Mouse (Mus musculus) MEL (cell line): ENCODE measurements around the gene Slc35c2. TPM values are rescaled to one million over a fixed set of nuclear protein-coding genes. Genes with fewer than 3 reads are reported as not detected.

Experiments used
- DNase-seq: peaks from one replicate; pipeline ENCODE4 v3.0.0; 2011; ENCODE audit warnings: low read depth, low spot score
- H3K27ac ChIP-seq: 2 replicates; pipeline ENCODE4 v1.5.1; 2012; ENCODE audit warnings: low read depth, mild to moderate bottlenecking, control low read depth, low read length, moderate library complexity; ENCODE audit not compliant: control insufficient read depth
- H3K27me3 ChIP-seq, 2 experiments: fragments of 150-350 bp in 1 of 2; sonication (generic) in 1 of 2; 2 replicates each; pipeline ENCODE4 v1.6.1; 2012; ENCODE audit warnings: low read length in 2 of 2, mild to moderate bottlenecking in 2 of 2, improper control_type of control experiment in 1 of 2, moderate library complexity in 1 of 2; ENCODE audit not compliant: insufficient read depth in 2 of 2, control insufficient read depth in 1 of 2
- H3K36me3 ChIP-seq, 2 experiments: 2 replicates each; pipeline ENCODE4 v1.6.1; 2012 to 2014; ENCODE audit warnings: low read length in 2 of 2, improper control_type of control experiment in 1 of 2, inconsistent platforms in 1 of 2, mild to moderate bottlenecking in 1 of 2; ENCODE audit not compliant: insufficient read depth in 2 of 2, control insufficient read depth in 1 of 2
- H3K4me1 ChIP-seq, 2 experiments: fragments of 150-350 bp in 1 of 2; sonication (generic) in 1 of 2; 2 replicates each; pipeline ENCODE4 v1.6.1; 2012; ENCODE audit warnings: low read length in 2 of 2, improper control_type of control experiment in 1 of 2, mild to moderate bottlenecking in 1 of 2; ENCODE audit not compliant: insufficient read depth in 2 of 2, control insufficient read depth in 1 of 2
- H3K4me3 ChIP-seq, 2 experiments: fragments of 150-350 bp in 1 of 2; sonication (generic) in 1 of 2; 2 replicates each; pipeline ENCODE4 v1.5.1; 2012; ENCODE audit warnings: low read depth in 2 of 2, low read length in 2 of 2, mild to moderate bottlenecking in 2 of 2, moderate library complexity in 2 of 2, control low read depth in 1 of 2, improper control_type of control experiment in 1 of 2; ENCODE audit not compliant: control insufficient read depth in 1 of 2, insufficient read depth in 1 of 2
- H3K79me2 ChIP-seq: 2 replicates; pipeline ENCODE4 v1.6.1; 2012; ENCODE audit warnings: mild to moderate bottlenecking, low read length, moderate library complexity; ENCODE audit not compliant: control insufficient read depth, poor library complexity, insufficient read depth
- H3K9ac ChIP-seq: 2 replicates; pipeline ENCODE4 v1.6.1; 2012; ENCODE audit warnings: low read depth, mild to moderate bottlenecking, control low read depth, low read length, moderate library complexity; ENCODE audit not compliant: control insufficient read depth, poor library complexity, severe bottlenecking
- H3K9me3 ChIP-seq: fragments of 150-350 bp; sonication (generic); replicated peaks from 2 replicates; pipeline ENCODE4 v1.6.1; 2012; ENCODE audit warnings: mild to moderate bottlenecking, low read length, improper control_type of control experiment, moderate library complexity; ENCODE audit not compliant: insufficient read depth
- BHLHE40 ChIP-seq: IDR thresholded peaks from 2 replicates; pipeline ENCODE4 v1.6.1; 2012; ENCODE audit warnings: low read depth, mild to moderate bottlenecking, inconsistent platforms, low read length, improper control_type of control experiment, borderline replicate concordance
- CHD1 ChIP-seq: IDR thresholded peaks from 2 replicates; pipeline ENCODE4 v1.6.1; 2012; ENCODE audit warnings: low read depth, mild to moderate bottlenecking, inconsistent platforms, low read length, improper control_type of control experiment
- CTCF ChIP-seq, 3 experiments: IDR thresholded peaks in 2 of 3; conservative IDR thresholded peaks in 1 of 3; 2 replicates each; pipeline ENCODE4 v1.5.1; 2011 to 2012; ENCODE audit warnings: low read length in 3 of 3, low read depth in 2 of 3, mild to moderate bottlenecking in 2 of 3, improper control_type of control experiment in 1 of 3, inconsistent platforms in 1 of 3, mixed read lengths in 1 of 3, moderate library complexity in 1 of 3; ENCODE audit not compliant: control insufficient read depth in 1 of 3, insufficient read depth in 1 of 3, poor library complexity in 1 of 3, severe bottlenecking in 1 of 3
- EP300 ChIP-seq, 2 experiments: IDR thresholded peaks; 2 replicates each; pipeline ENCODE4 v1.6.1; 2011; ENCODE audit warnings: improper control_type of control experiment in 2 of 2, low read length in 2 of 2, low read depth in 1 of 2, mild to moderate bottlenecking in 1 of 2
- GABPA ChIP-seq: IDR thresholded peaks from 2 replicates; pipeline ENCODE4 v1.6.1; 2012; ENCODE audit warnings: low read depth, mild to moderate bottlenecking, inconsistent platforms, low read length, improper control_type of control experiment, moderate library complexity
- GATA1 ChIP-seq: IDR thresholded peaks from 2 replicates; pipeline ENCODE4 v1.6.1; 2011; ENCODE audit warnings: low read depth, low read length, improper control_type of control experiment
- HCFC1 ChIP-seq: IDR thresholded peaks from 2 replicates; pipeline ENCODE4 v1.6.1; 2012; ENCODE audit warnings: low read depth, mild to moderate bottlenecking, inconsistent platforms, low read length, improper control_type of control experiment, moderate library complexity
- MYB ChIP-seq: IDR thresholded peaks from 2 replicates; pipeline ENCODE4 v1.6.1; 2011; ENCODE audit warnings: mild to moderate bottlenecking, low read depth, low read length, improper control_type of control experiment
- MYC ChIP-seq: IDR thresholded peaks from 2 replicates; pipeline ENCODE4 v1.6.1; 2011; ENCODE audit warnings: low read depth, mild to moderate bottlenecking, low read length, improper control_type of control experiment, moderate library complexity
- NRF1 ChIP-seq: IDR thresholded peaks from 2 replicates; pipeline ENCODE4 v1.6.1; 2014; ENCODE audit warnings: low read depth, mild to moderate bottlenecking, inconsistent platforms, low read length, improper control_type of control experiment, moderate library complexity; ENCODE audit not compliant: poor library complexity, insufficient read depth, severe bottlenecking
- POLR2AphosphoS5 ChIP-seq: IDR thresholded peaks from 2 replicates; pipeline ENCODE4 v1.6.1; 2012; ENCODE audit warnings: low read depth, borderline replicate concordance, mild to moderate bottlenecking, inconsistent platforms, low read length, moderate library complexity, mixed read lengths
- RAD21 ChIP-seq: IDR thresholded peaks from 2 replicates; pipeline ENCODE4 v1.6.1; 2011; ENCODE audit warnings: mild to moderate bottlenecking, low read depth, low read length, improper control_type of control experiment
- RCOR1 ChIP-seq: IDR thresholded peaks from 2 replicates; pipeline ENCODE4 v1.6.1; 2012; ENCODE audit warnings: low read depth, mild to moderate bottlenecking, inconsistent platforms, low read length, improper control_type of control experiment
- SMC3 ChIP-seq: IDR thresholded peaks from 2 replicates; pipeline ENCODE4 v1.6.1; 2011; ENCODE audit warnings: low read depth, low read length, improper control_type of control experiment
- TBP ChIP-seq: IDR thresholded peaks from 2 replicates; pipeline ENCODE4 v1.8.0; 2011; ENCODE audit warnings: low read depth, low read length, improper control_type of control experiment
- UBTF ChIP-seq: IDR thresholded peaks from 2 replicates; pipeline ENCODE4 v1.6.1; 2012; ENCODE audit warnings: low read depth, mild to moderate bottlenecking, inconsistent platforms, low read length, improper control_type of control experiment, moderate library complexity, borderline replicate concordance; ENCODE audit not compliant: insufficient read depth
- ZC3H11A ChIP-seq: IDR thresholded peaks from 2 replicates; pipeline ENCODE4 v1.6.1; 2012; ENCODE audit warnings: low read depth, mild to moderate bottlenecking, inconsistent platforms, low read length, improper control_type of control experiment
- ZKSCAN1 ChIP-seq: IDR thresholded peaks from 2 replicates; pipeline ENCODE4 v1.6.1; 2012; ENCODE audit warnings: low read depth, mild to moderate bottlenecking, inconsistent platforms, low read length, improper control_type of control experiment, moderate library complexity
- ZNF384 ChIP-seq: IDR thresholded peaks from 2 replicates; pipeline ENCODE4 v1.6.1; 2012; ENCODE audit warnings: low read depth, mild to moderate bottlenecking, inconsistent platforms, low read length, improper control_type of control experiment
- polyA plus RNA-seq, 2 experiments: library from polyadenylated mRNA; stranded (reverse) in 1 of 2; unstranded in 1 of 2; fragments of >175 nt in 1 of 2; fragments of >200 nt in 1 of 2; gene quantifications; 2 replicates each; pipeline versions ENCODE4 v1.2.1 to v1.2.4; 2012; ENCODE audit warnings: low replicate concordance in 2 of 2, low read depth in 1 of 2; ENCODE audit not compliant: insufficient read length in 2 of 2, insufficient read depth in 1 of 2, missing spikeins in 1 of 2
- total RNA-seq: library from RNA; depleted of rRNA; stranded (reverse); fragments of 300-350 nt; gene quantifications from 2 replicates; pipeline ENCODE4 v1.2.3, GENCODE M21; 2012

The Slc35c2 gene
- total and polyA plus RNA-seq, 3 experiments = 64.9 to 121 TPM; not detected in 1

- Histone ChIP-seq H3K4me1 (no peaks in the 10 kb centered on the region), H3K9me3 (no peaks in the 10 kb centered on the region), H3K27me3 (no peaks in the 10 kb centered on the region), H3K4me3 (no peak overlapping the region), H3K27ac (no peak overlapping the region), H3K9ac (no peak overlapping the region), H3K79me2 (no peaks in the 10 kb centered on the region), H3K36me3 (no peaks in the 10 kb centered on the region)
- no peak for DNase-seq
- TF ChIP-seq RAD21 = no peak
- no peak for TF ChIP-seq GATA1
- TF ChIP-seq CTCF (IDR thresholded peaks at IDR 0.05 in 2 of 3, conservative IDR thresholded peaks at IDR 0.05 in 1 of 3; ENCODE audit: control insufficient read depth in 1 of 3, insufficient read depth in 1 of 3, low read depth in 2 of 3, low read length in 3 of 3, poor library complexity in 1 of 3, severe bottlenecking in 1 of 3) = no peak
- TF ChIP-seq SMC3 = no peak
- TF ChIP-seq HCFC1 = no peak
- no peak for TF ChIP-seq ZNF384
- no peak for TF ChIP-seq MYC
- no peak for TF ChIP-seq ZC3H11A
- no peak for TF ChIP-seq CHD1
- no peak for TF ChIP-seq TBP
- TF ChIP-seq MYB = no peak
- no peak for TF ChIP-seq GABPA
Observed at GRCm38 (mm10) chr2:165273589-165273988, 14.1 kb downstream of the Slc35c2 start.

DNA sequence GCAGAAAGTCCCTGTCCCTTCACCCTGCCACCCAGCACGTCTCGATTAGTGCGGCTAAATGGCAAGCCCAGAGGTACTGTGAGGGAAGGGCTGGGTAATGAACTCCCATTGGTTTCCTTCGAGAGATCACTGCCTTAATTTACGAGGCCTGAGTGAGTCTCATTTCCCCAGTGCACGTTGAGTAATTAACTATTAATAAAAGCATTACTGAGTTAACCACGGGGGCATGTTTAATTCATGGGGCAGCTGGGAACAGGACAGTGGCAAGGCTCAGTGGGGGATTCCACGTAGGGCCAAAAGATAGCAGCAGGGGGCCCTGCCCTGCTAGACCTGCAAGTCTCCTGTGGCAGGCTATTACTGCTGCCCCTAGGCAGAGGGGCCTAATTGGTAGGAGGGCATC lies 16.3 kb downstream of the Slc35c2 start:
- Histone ChIP-seq H3K9ac (no peak overlapping the region), H3K27ac (no peak overlapping the region), H3K36me3 (no peaks in the 10 kb centered on the region), H3K9me3 (no peaks in the 10 kb centered on the region), H3K4me3 (no peak overlapping the region), H3K27me3 (no peaks in the 10 kb centered on the region), H3K79me2 (no peaks in the 10 kb centered on the region), H3K4me1 (no peaks in the 10 kb centered on the region)
- TF ChIP-seq ZNF384 = no peak
- TF ChIP-seq BHLHE40 = no peak
- no peak for TF ChIP-seq HCFC1
- DNase-seq = no peak

GRCm38 (mm10) chr2:165270858-165271257 lies 16.8 kb downstream of the Slc35c2 start:
- Histone ChIP-seq H3K9me3 (no peaks in the 10 kb centered on the region), H3K27ac (no peak overlapping the region), H3K79me2 (no peaks in the 10 kb centered on the region), H3K27me3 (no peaks in the 10 kb centered on the region), H3K4me3 (no peak overlapping the region), H3K36me3 (no peaks in the 10 kb centered on the region), H3K9ac (no peak overlapping the region), H3K4me1 (no peaks in the 10 kb centered on the region)
- TF ChIP-seq RAD21 (no peak), UBTF (no peak), RCOR1 (no peak), GABPA (no peak), ZKSCAN1 (no peak), EP300 (IDR thresholded peaks at IDR 0.05; ENCODE audit: low read depth in 1 of 2, low read length in 2 of 2) (no peak), BHLHE40 (no peak), ZNF384 (no peak), NRF1 (no peak), ZC3H11A (no peak), CHD1 (no peak), POLR2AphosphoS5 (no peak)
- no peak for DNase-seq
